24 mouse cellular contexts compared by ENCODE assay signal in genomic region chr15:92704146-92704545, GRCm38 (mm10).
DNase-seq lines count a peak whose midpoint lies in the region; ATAC-seq and TF ChIP-seq lines count a peak whose summit lies in the region.
"Had no signal": no experiment of that assay in that cellular context is flagged by ENCODE, and none has a peak within 500 bp of the region (broad histone marks: within the 10 kb centered on the region; RNA-seq: fewer than 3 reads in every experiment).

No protein-coding gene starts in this region.

- no peak overlapping the region for H3K4me3 ChIP-seq in forebrain, embryonic 14.5 days (ENCODE audit: low read depth, low read length)
- no peak overlapping the region for H3K4me3 ChIP-seq in forebrain, embryonic 12.5 days (replicated peaks)
- no peak overlapping the region for H3K4me3 ChIP-seq in midbrain, embryonic 11.5 days (ENCODE audit: low read depth, low read length)
- no peak overlapping the region for H3K4me3 ChIP-seq in midbrain, embryonic 14.5 days (replicated peaks; ENCODE audit: low read depth, low read length)
- peak overlapping the region; percentile 77 for H3K4me3 ChIP-seq in testis, adult 2 months (ENCODE audit: control insufficient read depth, low read depth, low read length)
- H3K4me3 ChIP-seq: erythroblast, embryonic 14.5 days; heart, embryonic 13.5 days; left cerebral cortex, adult 2 months; liver, embryonic 12.5 days; neural tube, embryonic 12.5 days; stomach, embryonic 15.5 days had no signal

- H3K4me1 ChIP-seq in forebrain, embryonic 14.5 days (ENCODE audit: control insufficient read depth, insufficient read depth, low read length), result 0 out of 2 replicates have a peak, but pooled peaks cover 3% of the 10 kb centered on the region
- peaks cover 4% of the 10 kb centered on the region; the same call in 1 of the 2 replicates for H3K4me1 ChIP-seq in forebrain, embryonic 12.5 days
- H3K4me1 ChIP-seq in midbrain, embryonic 11.5 days (ENCODE audit: control insufficient read depth, insufficient read depth, low read length), result no peaks in the 10 kb centered on the region
- no peaks in the 10 kb centered on the region; the same call in 1 of the 2 replicates for H3K4me1 ChIP-seq in midbrain, embryonic 14.5 days (ENCODE audit: control insufficient read depth, insufficient read depth, low read length)
- no peaks in the 10 kb centered on the region for H3K4me1 ChIP-seq in testis, adult 2 months (ENCODE audit: control insufficient read depth, insufficient read depth, low read length)
- H3K4me1 ChIP-seq: heart, embryonic 13.5 days; liver, embryonic 12.5 days; neural tube, embryonic 12.5 days; stomach, embryonic 15.5 days had no signal

- H3K36me3 ChIP-seq in forebrain, embryonic 14.5 days (ENCODE audit: control insufficient read depth, insufficient read depth, low read length), result no peaks in the 10 kb centered on the region
- no peaks in the 10 kb centered on the region for H3K36me3 ChIP-seq in forebrain, embryonic 12.5 days (replicated peaks)
- H3K36me3 ChIP-seq in midbrain, embryonic 11.5 days (ENCODE audit: control insufficient read depth, insufficient read depth, low read length), result no peaks in the 10 kb centered on the region
- no peaks in the 10 kb centered on the region for H3K36me3 ChIP-seq in midbrain, embryonic 14.5 days (ENCODE audit: control insufficient read depth, insufficient read depth, low read length)
- H3K36me3 ChIP-seq in testis, adult 2 months (ENCODE audit: control insufficient read depth, insufficient read depth, low read length), result no peaks in the 10 kb centered on the region
- H3K36me3 ChIP-seq: G1E; heart, embryonic 13.5 days; liver, embryonic 12.5 days; neural tube, embryonic 12.5 days; stomach, embryonic 15.5 days had no signal

- no peak for TF ChIP-seq CTCF in testis, adult 2 months (IDR thresholded peaks at IDR 0.05; ENCODE audit: control insufficient read depth, insufficient read depth, insufficient replicate concordance, low read depth, low read length)

- no peak overlapping the region for H3K9ac ChIP-seq in forebrain, embryonic 14.5 days (ENCODE audit: low read length)
- H3K9ac ChIP-seq in forebrain, embryonic 12.5 days, result no peak overlapping the region
- H3K9ac ChIP-seq in midbrain, embryonic 11.5 days (ENCODE audit: low read length), result no peak overlapping the region
- H3K9ac ChIP-seq in midbrain, embryonic 14.5 days (replicated peaks; ENCODE audit: low read length), result no peak overlapping the region
- H3K9ac ChIP-seq: heart, embryonic 13.5 days; liver, embryonic 12.5 days; neural tube, embryonic 12.5 days; stomach, embryonic 15.5 days had no signal

- no peak for TF ChIP-seq POLR2A in testis, adult 2 months (IDR thresholded peaks at IDR 0.05; ENCODE audit: control insufficient read depth, low read depth, low read length)

- DNase-seq in forebrain, embryonic 14.5 days (ENCODE audit: low spot score), result peak; percentile 37
- DNase-seq in midbrain, embryonic 11.5 days (ENCODE audit: low spot score, missing footprints), result peak; percentile 75
- no peak for DNase-seq in midbrain, embryonic 14.5 days
- peak; percentile 85 for DNase-seq in adrenal gland, postnatal 14 days
- no peak for DNase-seq in right cerebral cortex, adult 18-20 months
- DNase-seq: cerebellum, adult 2 months; gastrocnemius, postnatal 10 days; heart, adult 11 months; heart, postnatal 36 days; kidney, adult 9 months; kidney, postnatal 25 days; lung, adult 2 months; lung, postnatal 4 days; thymus, postnatal 14 days had no signal

- H3K4me2 ChIP-seq in forebrain, embryonic 14.5 days (ENCODE audit: low read length), result no peak overlapping the region
- H3K4me2 ChIP-seq in forebrain, embryonic 12.5 days, result no peak overlapping the region
- no peak overlapping the region for H3K4me2 ChIP-seq in midbrain, embryonic 11.5 days
- no peak overlapping the region for H3K4me2 ChIP-seq in midbrain, embryonic 14.5 days (ENCODE audit: low read length)
- H3K4me2 ChIP-seq: heart, embryonic 13.5 days; liver, embryonic 12.5 days; neural tube, embryonic 12.5 days; stomach, embryonic 15.5 days had no signal

- 38% methylated on average over 8 of the region's 8 CpGs for WGBS in forebrain, embryonic 14.5 days
- WGBS in forebrain, embryonic 12.5 days, result 47% methylated on average over 8 of the region's 8 CpGs
- 63% methylated on average over 8 of the region's 8 CpGs for WGBS in midbrain, embryonic 11.5 days
- 66% methylated on average over 8 of the region's 8 CpGs for WGBS in midbrain, embryonic 14.5 days

- ATAC-seq in forebrain, embryonic 14.5 days, result no peak
- no peak for ATAC-seq in forebrain, embryonic 12.5 days (ENCODE audit: low FRiP score)
- no peak for ATAC-seq in midbrain, embryonic 11.5 days (ENCODE audit: low FRiP score)
- no peak for ATAC-seq in midbrain, embryonic 14.5 days (ENCODE audit: low FRiP score, low TSS enrichment)
- ATAC-seq in frontal cortex, adult (ENCODE audit: low TSS enrichment), result no peak
- ATAC-seq: liver, embryonic 12.5 days had no signal

- H3K27ac ChIP-seq in forebrain, embryonic 14.5 days (ENCODE audit: low read depth, low read length), result no peak overlapping the region
- no peak overlapping the region for H3K27ac ChIP-seq in forebrain, embryonic 12.5 days
- no peak overlapping the region for H3K27ac ChIP-seq in midbrain, embryonic 11.5 days (ENCODE audit: low read depth, low read length)
- H3K27ac ChIP-seq in midbrain, embryonic 14.5 days (replicated peaks; ENCODE audit: low read depth, low read length), result no peak overlapping the region
- H3K27ac ChIP-seq in testis, adult 2 months (ENCODE audit: control insufficient read depth, insufficient read depth, low read depth, low read length), result peak overlapping the region; percentile 39; the same call in 1 of the 2 replicates
- H3K27ac ChIP-seq: heart, embryonic 13.5 days; left cerebral cortex, adult 2 months; liver, embryonic 12.5 days; neural tube, embryonic 12.5 days; stomach, embryonic 15.5 days had no signal

- no peaks in the 10 kb centered on the region for H3K9me3 ChIP-seq in forebrain, embryonic 14.5 days (replicated peaks; ENCODE audit: control insufficient read depth, low read length)
- no peaks in the 10 kb centered on the region for H3K9me3 ChIP-seq in forebrain, embryonic 12.5 days
- no peaks in the 10 kb centered on the region for H3K9me3 ChIP-seq in midbrain, embryonic 11.5 days (ENCODE audit: control insufficient read depth, low read length)
- no peaks in the 10 kb centered on the region for H3K9me3 ChIP-seq in midbrain, embryonic 14.5 days (ENCODE audit: control insufficient read depth, low read length)
- H3K9me3 ChIP-seq: heart, embryonic 13.5 days; liver, embryonic 12.5 days; neural tube, embryonic 12.5 days; stomach, embryonic 15.5 days had no signal

- H3K27me3 ChIP-seq in forebrain, embryonic 14.5 days (replicated peaks; ENCODE audit: control insufficient read depth, insufficient read depth, low read length), result no peaks in the 10 kb centered on the region
- H3K27me3 ChIP-seq in forebrain, embryonic 12.5 days, result no peaks in the 10 kb centered on the region
- no peaks in the 10 kb centered on the region for H3K27me3 ChIP-seq in midbrain, embryonic 11.5 days (ENCODE audit: control insufficient read depth, insufficient read depth, low read length)
- H3K27me3 ChIP-seq in midbrain, embryonic 14.5 days (ENCODE audit: control insufficient read depth, insufficient read depth, low read length), result no peaks in the 10 kb centered on the region
- no peaks in the 10 kb centered on the region for H3K27me3 ChIP-seq in testis, adult 2 months (ENCODE audit: control insufficient read depth, insufficient read depth, low read length)
- H3K27me3 ChIP-seq: heart, embryonic 13.5 days; liver, embryonic 12.5 days; neural tube, embryonic 12.5 days; stomach, embryonic 15.5 days had no signal

Comparison
In these comparisons a context has a peak if more than half of its experiments do, and no peak if none do; other contexts are left out.
1. DNase-seq: peak in forebrain, embryonic 14.5 days (single experiment), midbrain, embryonic 11.5 days (single experiment) and adrenal gland, postnatal 14 days (single experiment); none in midbrain, embryonic 14.5 days (single experiment) and right cerebral cortex, adult 18-20 months (single experiment).